Mouse (Mus musculus) spleen, adult 18-20 months (tissue): ENCODE data around the gene Ttll13.

Experiments
- DNase-seq, 2 experiments: peaks; one replicate each; pipeline ENCODE4 v3.0.0; 2022; ENCODE audit warnings: mixed read lengths in 2 of 2

Gene Ttll13

GRCm38 (mm10) chr7:80214459-80214858 is 31.7 kb upstream of the Ttll13 start:
- no peak for DNase-seq

- DNase-seq, result peak; percentile 68 to 84
Measured at GRCm38 (mm10) chr7:80215398-80215797, 30.8 kb upstream of the Ttll13 start.

GRCm38 (mm10) chr7:80216566-80216965 is 29.6 kb upstream of the Ttll13 start:
- DNase-seq, result peak in 1 of 2 experiments; percentile 11

GRCm38 (mm10) chr7:80218666-80219065 is 27.5 kb upstream of the Ttll13 start:
- no peak for DNase-seq

DNA sequence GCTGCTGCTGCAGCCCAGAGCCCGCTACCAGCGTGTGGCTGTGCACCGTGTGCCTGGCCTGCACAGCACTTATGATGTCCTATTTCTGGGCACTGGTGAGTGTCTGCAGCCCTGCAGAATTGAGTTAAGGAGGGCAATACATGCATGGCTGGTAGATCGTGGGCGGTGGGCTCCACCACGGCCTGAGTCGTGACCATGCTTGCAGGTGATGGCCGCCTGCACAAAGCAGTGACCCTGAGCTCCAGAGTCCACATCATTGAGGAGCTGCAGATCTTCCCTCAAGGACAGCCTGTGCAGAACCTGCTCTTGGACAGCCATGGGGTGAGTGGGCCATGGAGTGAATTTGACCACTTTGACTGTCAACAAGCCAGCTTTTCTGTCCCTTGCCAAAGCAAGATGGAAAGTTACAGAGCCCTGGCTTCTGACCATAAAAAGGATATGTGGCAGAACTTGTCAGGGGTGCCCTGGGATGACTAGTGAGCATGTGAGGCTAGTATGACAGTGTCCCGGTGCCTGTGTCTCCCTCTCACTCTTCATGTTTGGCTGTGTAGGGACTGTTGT is 25.9 kb upstream of the Ttll13 start:
- no peak for DNase-seq

DNA sequence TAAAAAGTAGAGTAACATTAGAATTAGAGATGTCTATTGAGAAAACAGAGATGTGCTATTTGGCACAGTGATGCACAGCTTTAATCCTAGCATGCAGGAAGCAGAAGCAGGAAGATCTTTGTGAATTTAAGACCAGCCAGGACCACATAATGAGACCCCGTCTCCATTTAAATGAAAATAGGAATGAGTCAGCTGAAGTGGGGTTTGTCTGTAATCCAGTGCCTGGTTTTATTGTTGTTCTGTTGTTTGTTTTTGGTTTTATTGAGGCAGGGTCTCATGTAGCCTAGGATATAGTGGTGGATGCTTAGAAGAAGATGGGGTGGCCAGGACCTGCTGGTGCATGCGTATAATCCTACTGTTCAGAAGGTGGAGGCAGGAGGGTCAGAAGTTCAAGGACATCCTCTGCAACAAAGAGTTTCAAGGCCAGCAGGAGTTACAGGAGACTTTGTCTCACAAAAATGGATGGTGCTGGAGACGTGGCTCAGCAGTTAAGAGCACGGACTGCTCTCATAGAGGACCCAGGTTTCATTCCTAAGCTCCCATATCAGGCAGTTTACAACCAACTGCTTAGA is 24.9 kb upstream of the Ttll13 start:
- DNase-seq, result no peak

DNA sequence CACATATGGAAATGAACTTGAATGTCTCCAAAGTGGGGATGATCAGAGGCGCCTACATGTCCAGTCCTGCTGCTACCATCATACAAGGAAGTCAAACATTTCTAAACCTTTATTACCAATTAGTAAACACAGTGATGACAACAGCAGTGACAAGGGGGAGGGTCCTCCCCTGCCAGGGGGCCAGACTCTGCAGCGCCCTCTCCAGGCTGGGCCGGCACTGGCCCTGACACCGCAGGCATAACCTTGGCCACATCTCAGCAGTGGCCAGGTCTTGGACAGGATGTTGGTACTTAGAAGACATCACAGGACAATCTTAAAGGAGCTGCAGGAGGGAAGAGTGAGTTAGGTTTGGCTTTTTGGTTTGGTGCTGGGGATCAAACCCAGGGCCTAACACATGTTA is 19.1 kb upstream of the Ttll13 start:
- no peak for DNase-seq

GRCm38 (mm10) chr7:80230196-80230595 is 16.0 kb upstream of the Ttll13 start:
- no peak for DNase-seq

DNA sequence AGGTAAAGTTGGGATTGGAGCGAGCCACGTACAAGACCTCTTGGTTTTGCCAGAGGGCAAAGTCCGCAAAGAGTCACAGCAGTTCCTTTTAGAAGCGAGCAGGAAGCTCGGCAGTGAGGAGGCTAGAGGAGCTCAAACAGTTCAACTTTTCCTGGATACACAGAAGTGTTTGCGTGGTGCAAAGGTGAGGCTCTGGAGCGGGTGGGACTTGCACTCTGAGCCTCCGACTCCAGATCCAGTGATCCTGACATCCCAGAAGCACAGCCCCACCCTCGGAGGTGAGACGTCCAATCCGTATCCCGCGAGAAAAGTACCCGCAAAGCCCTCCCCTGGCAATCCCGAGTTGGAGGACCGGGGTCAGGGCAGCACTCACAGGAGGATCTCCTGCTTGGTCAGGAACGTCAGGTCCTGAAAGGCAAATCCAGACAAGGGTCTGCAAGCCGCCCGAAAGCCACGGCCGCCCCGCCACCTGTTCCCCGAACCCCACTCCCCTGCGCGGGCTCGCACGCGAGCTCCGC is 14.1 kb upstream of the Ttll13 start:
- no peak for DNase-seq

DNA sequence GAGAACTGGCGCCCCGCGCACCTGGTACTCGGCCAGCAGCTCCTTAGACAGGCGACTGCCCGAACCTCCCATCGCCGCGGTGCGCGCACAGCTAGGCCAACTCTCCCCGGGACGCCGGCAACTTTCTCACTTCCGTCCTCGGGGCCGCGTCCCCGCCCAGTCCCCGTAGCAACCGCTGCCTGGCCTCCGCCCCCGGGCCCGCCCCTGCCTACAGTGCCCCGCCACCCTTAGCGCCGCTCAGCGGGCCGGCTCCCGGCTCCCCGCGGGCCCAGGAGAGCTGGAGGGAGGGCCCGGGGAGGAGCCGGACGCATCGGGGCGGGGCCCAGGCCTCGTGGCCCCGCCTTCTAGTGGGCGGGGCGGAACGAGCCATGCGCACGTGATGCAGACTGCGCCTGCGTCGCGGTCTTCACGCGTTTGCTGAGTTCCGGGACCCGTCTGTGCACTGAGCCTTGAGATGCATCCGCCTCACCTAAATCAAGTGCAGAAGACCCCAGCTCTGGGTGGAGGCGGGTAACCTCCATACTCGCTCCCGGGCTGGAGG is 13.6 kb upstream of the Ttll13 start, which contains the start of the genes Cib1 and Gdpgp1:
TSS of gene Cib1 (minus strand) at position 325 of the 541 bp plus-strand sequence.
TSS of gene Gdpgp1 (plus strand) at position 377 of the 541 bp plus-strand sequence.
- DNase-seq, result peak; percentile 99

- DNase-seq, result no peak
Measured at GRCm38 (mm10) chr7:80233799-80234198, 12.4 kb upstream of the Ttll13 start.

- no peak for DNase-seq
Measured at GRCm38 (mm10) chr7:80238542-80238941, 7.6 kb upstream of the Ttll13 start.

DNA sequence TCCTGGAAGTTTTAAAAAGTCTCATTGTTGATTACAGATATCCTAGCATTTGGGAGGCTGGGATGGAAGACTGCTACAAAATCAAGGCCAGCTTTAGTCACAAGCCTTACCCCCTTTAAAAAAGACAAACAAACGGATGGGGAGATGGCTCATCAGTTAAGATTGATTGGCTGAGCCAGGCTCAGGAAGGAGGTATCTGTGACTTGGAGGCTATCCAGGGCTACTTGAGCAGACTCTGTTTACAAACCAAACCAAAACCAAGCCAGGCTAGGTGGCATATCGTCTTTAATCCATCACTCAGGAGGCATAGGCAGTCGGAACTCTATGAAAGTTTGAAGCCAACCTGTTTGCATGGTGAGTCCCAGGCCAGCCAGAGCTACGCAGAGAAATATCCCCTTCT is 4.5 kb upstream of the Ttll13 start:
- no peak for DNase-seq

DNA sequence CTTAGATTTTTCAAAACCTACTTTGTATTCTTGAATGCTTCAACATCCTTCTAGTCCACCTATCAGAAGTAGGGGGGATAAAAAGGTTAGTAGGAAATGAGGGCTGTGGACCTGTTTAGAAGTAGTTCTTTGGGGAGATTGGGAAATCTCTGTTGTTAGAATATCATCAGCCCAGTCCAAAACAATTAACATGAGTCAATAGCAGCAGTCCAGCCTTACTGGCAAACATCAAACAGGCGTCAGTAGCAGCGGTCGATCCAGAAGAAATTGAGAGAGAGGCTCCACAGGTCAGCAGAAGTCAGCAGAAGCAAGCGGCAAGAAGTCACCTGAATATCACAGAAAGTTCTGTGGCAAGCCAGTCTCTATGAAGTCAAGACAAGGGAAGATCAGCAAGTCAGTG is 1.3 kb upstream of the Ttll13 start:
- no peak for DNase-seq

GRCm38 (mm10) chr7:80246859-80247258 is 683 bp downstream of the Ttll13 start:
- DNase-seq, result no peak

- no peak for DNase-seq
Measured at GRCm38 (mm10) chr7:80252437-80252836, 6.3 kb downstream of the Ttll13 start.

GRCm38 (mm10) chr7:80252886-80253285 is 6.7 kb downstream of the Ttll13 start:
- no peak for DNase-seq

DNA sequence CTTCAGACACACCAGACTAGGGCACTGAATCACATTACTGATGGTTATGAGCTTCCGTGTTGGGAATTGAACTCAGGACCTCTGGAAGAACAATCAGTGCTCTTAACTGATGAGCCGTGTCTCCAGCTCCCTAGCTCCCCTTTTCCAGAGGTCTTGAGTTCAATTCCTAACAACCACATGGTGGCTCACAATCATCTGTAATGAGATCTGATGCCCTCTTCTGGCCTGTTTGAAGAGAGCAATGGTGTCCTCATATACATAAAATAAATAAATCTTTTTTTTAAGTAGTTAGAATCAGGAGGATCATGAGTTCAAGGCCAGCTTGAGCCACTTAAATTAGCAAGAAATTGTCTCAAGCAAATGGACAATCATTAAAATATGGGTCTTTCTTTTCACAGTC is 9.8 kb downstream of the Ttll13 start:
- no peak for DNase-seq

GRCm38 (mm10) chr7:80257706-80258105 is 11.5 kb downstream of the Ttll13 start:
- DNase-seq, result no peak

DNA sequence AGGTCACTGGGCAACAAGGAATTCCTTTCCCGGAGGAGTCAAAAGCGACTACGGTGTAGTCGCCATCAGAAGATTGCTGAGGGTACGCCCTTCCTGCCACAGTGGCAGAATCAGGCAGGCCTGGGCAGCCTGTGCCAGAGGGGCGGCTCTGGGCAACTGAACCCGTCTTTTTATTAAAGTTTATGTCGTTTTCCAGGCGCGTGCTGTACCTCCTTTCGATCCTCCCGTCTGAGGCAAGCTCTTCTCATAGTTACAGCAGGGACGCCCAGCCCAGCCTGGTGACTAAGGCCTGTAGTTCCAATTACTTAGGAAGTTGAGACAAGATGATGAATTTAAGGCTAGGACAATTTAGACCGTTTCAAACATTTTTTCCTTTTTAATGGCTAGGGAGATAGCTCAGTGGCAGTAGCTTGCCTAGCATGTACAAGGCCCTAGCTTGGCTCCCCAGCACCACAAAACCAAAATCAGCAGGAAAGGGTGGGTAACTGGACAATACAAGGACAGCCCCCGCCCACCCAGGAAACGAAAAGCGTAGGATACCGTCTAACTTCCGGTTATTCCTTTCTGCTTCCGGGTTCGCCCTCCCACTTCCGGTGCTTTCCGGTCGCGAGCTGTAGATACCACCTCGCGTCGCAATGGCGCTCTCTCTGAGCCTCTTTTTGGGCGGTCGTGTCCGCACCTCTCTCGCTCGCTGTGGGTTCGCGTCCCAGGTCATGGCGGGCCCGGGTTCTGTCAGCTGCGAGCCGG is 14.6 kb downstream of the Ttll13 start, which contains the start of gene Ngrn:
TSS of gene Ngrn (plus strand) at position 591 of the 747 bp plus-strand sequence.
- DNase-seq, result peak; percentile 65 to 77

GRCm38 (mm10) chr7:80261372-80261990 is 15.3 kb downstream of the Ttll13 start:
- no peak for DNase-seq

DNA sequence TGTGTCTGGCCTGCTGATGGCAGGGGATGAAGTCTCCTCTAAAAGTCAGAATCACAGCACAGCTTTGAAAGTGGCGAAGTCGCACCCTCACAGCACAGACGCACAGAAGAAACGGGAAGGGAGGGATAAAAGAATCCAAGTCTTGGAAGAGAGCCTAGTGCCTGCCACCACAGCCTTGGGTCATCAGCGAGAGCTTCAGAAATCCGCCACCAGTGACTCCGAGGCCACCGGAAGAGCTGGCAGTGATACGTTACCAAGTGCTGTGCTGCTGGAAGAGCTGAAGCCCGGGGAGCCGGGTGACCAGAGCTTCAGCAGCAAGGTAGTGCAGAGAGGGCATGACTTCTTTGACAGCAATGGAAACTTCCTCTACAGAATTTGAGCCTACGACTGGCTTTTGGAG is 18.4 kb downstream of the Ttll13 start:
- DNase-seq, result no peak

DNA sequence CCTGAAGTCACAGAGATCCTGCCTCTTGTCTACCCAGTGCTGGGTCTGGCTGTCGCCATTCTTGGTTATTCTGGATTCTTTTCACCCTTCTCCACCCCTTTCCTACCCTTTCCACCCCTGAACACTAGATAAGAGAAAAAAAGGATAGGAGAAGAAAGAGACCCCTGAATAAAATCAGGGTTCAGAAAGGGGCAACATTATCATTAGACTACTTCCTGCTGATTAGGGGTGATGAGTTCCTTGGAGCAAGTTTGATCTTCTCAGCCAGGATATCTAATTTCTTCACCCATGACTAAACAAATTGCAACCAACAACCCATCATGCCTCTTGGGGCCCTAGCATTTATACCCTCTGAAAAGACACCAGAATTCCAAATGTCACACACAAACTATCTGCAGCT is 21.6 kb downstream of the Ttll13 start:
- no peak for DNase-seq
